Mouse (Mus musculus) testis, adult 2 months (tissue): ENCODE measurements around the gene Retreg3. TPM values are rescaled to one million over a fixed set of nuclear protein-coding genes. Genes with fewer than 3 reads are reported as not detected.
A peak's percentile ranks its signal among the peaks of the same experiment; 100 is the strongest.

Experiments
- H3K27ac ChIP-seq: fragments of 200-500 bp; 2 replicates; pipeline ENCODE4 v1.5.1; 2012; ENCODE audit warnings: low read depth, low read length; ENCODE audit not compliant: control insufficient read depth, insufficient read depth
- H3K27me3 ChIP-seq: fragments of 200-500 bp; 2 replicates; pipeline ENCODE4 v1.6.1; 2012; ENCODE audit warnings: mild to moderate bottlenecking, low read length, moderate library complexity; ENCODE audit not compliant: control insufficient read depth, insufficient read depth
- H3K36me3 ChIP-seq: fragments of 200-500 bp; 2 replicates; pipeline ENCODE4 v1.6.1; 2012; ENCODE audit warnings: mild to moderate bottlenecking, low read length; ENCODE audit not compliant: control insufficient read depth, insufficient read depth
- H3K4me1 ChIP-seq: fragments of 200-500 bp; 2 replicates; pipeline ENCODE4 v1.6.1; 2012; ENCODE audit warnings: low read length; ENCODE audit not compliant: control insufficient read depth, insufficient read depth
- H3K4me3 ChIP-seq: fragments of 200-500 bp; 2 replicates; pipeline ENCODE4 v1.5.1; 2012; ENCODE audit warnings: low read depth, mild to moderate bottlenecking, low read length, moderate library complexity, mixed read lengths; ENCODE audit not compliant: control insufficient read depth
- CTCF ChIP-seq: fragments of 200-500 bp; IDR thresholded peaks from 2 replicates; pipeline ENCODE4 v1.5.1; 2012; ENCODE audit warnings: low read depth, mild to moderate bottlenecking, inconsistent platforms, low read length, moderate library complexity; ENCODE audit not compliant: control insufficient read depth, insufficient read depth, insufficient replicate concordance
- POLR2A ChIP-seq: fragments of 200-500 bp; IDR thresholded peaks from 2 replicates; pipeline ENCODE4 v1.6.1; 2012; ENCODE audit warnings: low read depth, mild to moderate bottlenecking, inconsistent platforms, low read length, moderate library complexity; ENCODE audit not compliant: control insufficient read depth
- polyA plus RNA-seq: library from polyadenylated mRNA; depleted of rRNA; stranded (reverse); fragments of >200 nt; gene quantifications from 2 replicates; pipeline ENCODE4 v1.2.3, GENCODE M21; 2012

Retreg3 gene
- polyA plus RNA-seq, 1 experiment = 53.8 TPM

DNA sequence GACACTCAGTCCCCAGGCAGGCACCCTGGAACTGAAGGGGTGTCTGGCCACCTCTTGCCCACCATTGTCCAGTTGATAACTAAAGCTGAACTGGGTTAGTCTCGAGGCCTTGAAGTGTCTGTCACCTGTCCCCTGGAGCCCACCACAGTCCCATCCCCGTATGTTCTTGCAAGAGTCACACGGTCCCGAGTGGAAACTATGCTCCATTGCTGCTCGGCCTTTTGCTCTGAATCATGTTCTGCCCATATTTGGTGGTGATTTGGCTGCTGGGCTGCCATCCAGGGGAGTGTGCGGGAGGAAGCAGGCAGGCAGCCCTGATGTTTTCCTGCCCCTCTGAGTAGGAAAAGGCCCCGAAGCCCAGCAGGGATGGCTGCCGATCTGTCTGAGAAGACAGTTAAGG, 59.6 kb downstream of the Retreg3 start:
- Histone ChIP-seq H3K27me3 (no peaks in the 10 kb centered on the region), H3K4me3 (no peak overlapping the region), H3K4me1 (peaks cover 14% of the 10 kb centered on the region), H3K36me3 (no peaks in the 10 kb centered on the region), H3K27ac (peak overlapping the region; percentile 85)
- no peak for TF ChIP-seq CTCF

DNA sequence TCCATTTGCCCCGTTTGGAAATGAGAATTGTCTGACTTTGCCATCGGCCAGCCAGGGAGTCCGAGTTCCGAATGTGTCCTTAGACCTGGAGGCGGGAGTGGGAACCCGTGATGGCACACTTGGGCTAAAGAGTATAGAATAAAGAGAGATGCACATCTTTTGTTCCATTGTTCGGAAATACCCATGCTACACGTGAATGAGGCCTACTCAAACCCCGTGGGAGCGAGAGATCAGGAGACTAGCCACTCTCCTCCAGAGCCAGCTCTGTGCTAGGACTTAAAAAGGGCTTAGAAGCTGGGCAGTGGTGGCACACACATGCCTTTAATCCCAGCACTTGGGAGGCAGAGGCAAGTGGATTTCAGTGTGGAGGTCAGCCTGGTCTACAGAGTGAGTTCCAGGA, 60.2 kb downstream of the Retreg3 start:
- H3K4me1 ChIP-seq = peaks cover 14% of the 10 kb centered on the region
- TF ChIP-seq POLR2A = no peak
- no peak for TF ChIP-seq CTCF

DNA sequence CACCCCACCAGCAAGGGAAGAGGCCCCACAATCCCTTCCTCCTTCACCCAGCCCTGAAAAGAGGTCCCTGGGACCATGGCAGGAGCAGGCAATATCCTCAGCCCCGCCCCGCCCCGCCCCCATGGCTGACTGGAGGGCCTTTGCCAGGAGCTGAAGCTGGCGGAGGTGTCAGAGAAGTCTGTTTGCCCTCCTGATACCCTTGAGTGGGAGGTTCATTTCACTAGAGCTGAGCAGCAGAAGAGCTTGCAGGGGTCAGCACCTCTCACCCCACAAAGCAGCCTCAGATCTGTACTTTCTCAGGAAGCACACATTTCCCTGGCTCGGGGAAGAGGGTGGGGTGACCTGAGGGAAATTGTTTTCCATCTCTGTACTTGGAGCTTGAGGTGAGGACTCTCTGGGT, 61.0 kb downstream of the Retreg3 start:
- no peaks in the 10 kb centered on the region for H3K36me3 ChIP-seq
- TF ChIP-seq POLR2A = no peak
- no peak for TF ChIP-seq CTCF

More for the DNA sequence above, 60.2 kb downstream of the Retreg3 start:
- H3K4me3 ChIP-seq = no peak overlapping the region
- no peaks in the 10 kb centered on the region for H3K27me3 ChIP-seq
- H3K36me3 ChIP-seq = no peaks in the 10 kb centered on the region
- peak overlapping the region; percentile 85 for H3K27ac ChIP-seq

DNA sequence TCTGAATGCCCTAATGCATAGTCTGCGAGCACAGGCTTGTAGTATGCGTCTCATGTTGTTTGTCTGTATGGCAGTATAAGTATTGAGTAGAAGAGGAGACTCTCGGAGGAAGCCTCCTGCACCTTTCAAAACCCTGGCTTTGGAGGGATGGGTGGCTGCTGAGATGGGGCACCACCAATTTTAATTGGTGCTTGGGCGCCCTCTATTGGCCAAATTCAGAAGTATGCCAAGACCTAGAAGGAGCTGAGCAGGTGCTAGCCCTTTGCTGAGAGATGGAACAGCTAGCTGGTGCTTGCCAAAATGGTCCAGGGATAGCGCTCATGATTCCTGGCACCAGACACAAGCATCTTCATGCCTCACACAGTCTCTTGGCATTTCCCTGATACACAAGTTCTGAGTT, 61.8 kb downstream of the Retreg3 start:
- H3K4me1 ChIP-seq = peaks cover 11% of the 10 kb centered on the region

More for the DNA sequence above, 61.0 kb downstream of the Retreg3 start:
- peaks cover 14% of the 10 kb centered on the region for H3K4me1 ChIP-seq
- H3K27ac ChIP-seq = peak overlapping the region; percentile 85
- H3K4me3 ChIP-seq = no peak overlapping the region
- no peaks in the 10 kb centered on the region for H3K27me3 ChIP-seq

DNA sequence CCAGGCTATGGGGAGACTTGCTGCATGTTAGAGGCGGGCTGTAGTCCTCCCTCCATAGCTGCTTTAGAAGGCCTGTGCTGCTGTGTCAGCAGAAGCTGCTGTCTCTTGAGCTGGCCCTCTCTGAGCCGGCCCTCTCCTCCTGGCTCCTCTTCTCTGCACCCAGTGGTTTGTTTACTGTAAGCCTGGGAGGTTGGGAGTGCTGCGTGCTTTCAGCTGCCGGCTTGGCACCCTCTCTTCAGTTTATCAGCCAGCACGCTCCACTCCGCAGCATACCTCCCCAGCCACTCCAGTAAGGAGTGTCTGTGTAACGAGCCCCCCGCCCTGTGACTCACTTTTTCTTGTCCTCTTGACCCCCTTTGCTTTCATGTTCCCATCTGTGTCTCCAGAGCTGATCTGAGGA, 62.8 kb downstream of the Retreg3 start:
- H3K27ac ChIP-seq = peak overlapping the region; percentile 73
- H3K27me3 ChIP-seq = no peaks in the 10 kb centered on the region
- H3K4me3 ChIP-seq = no peak overlapping the region
- no peaks in the 10 kb centered on the region for H3K36me3 ChIP-seq
- H3K4me1 ChIP-seq = peaks cover 10% of the 10 kb centered on the region
- TF ChIP-seq POLR2A = peak; percentile 26; the same call in 1 of the 2 replicates
- TF ChIP-seq CTCF = no peak

More for the DNA sequence above, 61.8 kb downstream of the Retreg3 start:
- H3K27me3 ChIP-seq = no peaks in the 10 kb centered on the region
- TF ChIP-seq CTCF = peak; percentile 58; the same call in 1 of the 2 replicates
- no peak for TF ChIP-seq POLR2A
- H3K27ac ChIP-seq = no peak overlapping the region
- H3K36me3 ChIP-seq = no peaks in the 10 kb centered on the region
- H3K4me3 ChIP-seq = no peak overlapping the region

DNA sequence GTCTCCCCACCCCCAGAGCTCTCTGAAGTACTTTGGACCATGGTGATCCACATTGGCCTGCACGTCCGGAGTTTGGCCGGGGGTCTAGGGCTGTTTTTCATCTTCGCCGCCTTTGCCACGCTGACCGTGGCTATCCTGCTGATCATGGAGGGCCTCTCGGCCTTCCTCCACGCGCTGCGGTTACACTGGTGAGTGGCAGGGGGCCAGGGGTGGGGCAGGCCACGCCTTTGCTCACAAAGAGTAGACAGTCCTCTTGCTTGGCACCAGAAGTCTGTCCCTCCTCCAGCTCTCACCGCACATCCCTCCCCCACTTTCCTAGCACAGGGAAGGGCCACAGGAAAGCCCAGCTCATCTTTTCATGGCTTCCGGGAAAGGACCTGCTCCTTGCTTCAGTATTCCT, 64.3 kb downstream of the Retreg3 start:
- Histone ChIP-seq H3K27me3 (no peaks in the 10 kb centered on the region), H3K4me3 (no peak overlapping the region), H3K27ac (no peak overlapping the region), H3K36me3 (no peaks in the 10 kb centered on the region), H3K4me1 (peaks cover 10% of the 10 kb centered on the region)
- no peak for TF ChIP-seq POLR2A
- no peak for TF ChIP-seq CTCF

DNA sequence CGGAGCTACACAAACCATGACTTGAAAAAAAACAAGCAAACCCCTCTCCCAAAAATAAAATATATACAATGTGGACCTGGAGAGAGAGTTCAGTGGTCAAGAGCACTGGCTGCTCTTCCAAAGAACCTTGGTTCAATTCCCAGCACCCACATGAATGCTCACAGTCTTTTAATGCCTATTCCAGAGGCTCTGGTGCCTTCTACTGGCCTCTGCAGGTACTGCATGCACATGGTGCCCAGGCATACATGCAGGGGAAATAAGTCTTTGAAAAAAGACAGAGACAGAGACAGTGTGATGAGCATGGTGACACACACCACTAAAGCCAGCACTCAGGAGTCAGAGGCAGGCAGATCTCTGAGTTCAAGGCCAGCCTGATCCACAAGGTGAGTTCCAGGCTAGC, 65.7 kb downstream of the Retreg3 start:
- Histone ChIP-seq H3K27ac (no peak overlapping the region), H3K36me3 (no peaks in the 10 kb centered on the region), H3K4me1 (peaks cover 8% of the 10 kb centered on the region), H3K4me3 (no peak overlapping the region), H3K27me3 (no peaks in the 10 kb centered on the region)
- TF ChIP-seq CTCF = peak; percentile 52; the same call in 1 of the 2 replicates
- TF ChIP-seq POLR2A = no peak
